Mouse (Mus musculus) c-Kit-negative CD71-positive TER-119-positive erythroid progenitor cells, embryonic 14.5 days (primary cell): ENCODE data around the gene Hoxd9.

ENCODE experiments used
- DNase-seq: peaks from one replicate; pipeline ENCODE4 v3.0.0-alpha.2; 2013; ENCODE audit warnings: low read depth, low spot score

Hoxd9 gene

DNA sequence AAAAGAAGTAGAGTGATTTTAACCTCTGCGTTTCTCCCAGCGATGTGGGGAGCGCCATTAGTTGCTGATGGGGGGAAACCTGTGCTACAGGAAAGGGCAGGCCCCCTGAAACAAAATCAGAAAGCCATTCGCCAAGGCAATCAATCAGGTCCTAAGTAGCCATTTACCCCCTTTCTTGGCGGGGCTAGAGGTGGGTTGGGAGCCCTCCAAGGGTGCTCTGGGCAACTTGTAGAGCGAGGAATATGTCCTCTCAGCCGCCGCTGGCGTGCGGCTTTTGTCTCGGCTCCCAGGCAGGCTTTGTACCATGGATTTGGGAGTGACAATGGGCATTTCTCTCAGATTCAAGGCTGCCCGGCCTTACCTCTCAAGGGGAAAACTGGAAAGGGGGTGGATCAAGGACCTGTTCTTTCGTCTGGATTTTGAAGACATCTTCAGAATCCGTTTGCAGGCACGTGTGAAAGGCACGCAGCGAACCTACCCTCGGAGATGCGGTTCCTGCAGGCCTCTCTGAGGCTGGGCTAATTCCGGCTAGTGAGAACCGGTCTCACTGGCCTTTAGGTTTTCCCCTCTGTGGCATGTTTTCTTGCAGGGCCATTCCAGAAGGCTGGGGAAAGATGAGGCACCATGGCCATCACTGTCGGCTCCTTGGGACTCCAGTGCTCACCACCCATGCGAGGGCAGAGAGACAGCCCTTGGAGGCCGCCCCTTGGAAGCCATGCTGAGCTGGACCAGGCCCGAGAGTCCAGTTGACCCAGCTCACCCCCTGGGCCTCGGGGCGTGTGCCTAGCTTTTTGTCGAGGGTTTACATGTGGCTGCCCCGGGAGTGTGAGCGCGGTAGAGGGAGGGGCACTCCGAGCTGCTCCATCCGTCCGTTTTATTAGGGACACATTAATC lies 838 bp upstream of the Hoxd9 start:
- no peak for DNase-seq

GRCm38 (mm10) chr2:74698201-74699052 lies 900 bp downstream of the Hoxd9 start:
- DNase-seq, result no peak

DNA sequence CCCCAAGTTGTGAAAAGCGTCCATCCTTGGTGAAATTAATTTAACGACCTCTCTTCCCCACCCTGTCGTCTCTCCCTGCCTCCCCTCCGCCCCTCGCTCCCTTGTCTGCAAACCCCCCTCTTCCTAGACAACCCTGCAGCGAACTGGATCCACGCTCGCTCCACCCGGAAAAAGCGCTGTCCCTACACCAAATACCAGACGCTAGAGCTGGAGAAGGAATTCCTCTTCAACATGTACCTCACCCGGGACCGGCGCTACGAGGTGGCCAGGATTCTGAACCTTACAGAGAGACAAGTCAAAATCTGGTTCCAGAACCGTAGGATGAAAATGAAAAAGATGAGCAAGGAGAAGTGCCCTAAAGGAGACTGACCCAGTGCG lies 1.5 kb downstream of the Hoxd9 start:
- no peak for DNase-seq

- no peak for DNase-seq
Observed at GRCm38 (mm10) chr2:74699664-74700545, 2.4 kb downstream of the Hoxd9 start.

DNA sequence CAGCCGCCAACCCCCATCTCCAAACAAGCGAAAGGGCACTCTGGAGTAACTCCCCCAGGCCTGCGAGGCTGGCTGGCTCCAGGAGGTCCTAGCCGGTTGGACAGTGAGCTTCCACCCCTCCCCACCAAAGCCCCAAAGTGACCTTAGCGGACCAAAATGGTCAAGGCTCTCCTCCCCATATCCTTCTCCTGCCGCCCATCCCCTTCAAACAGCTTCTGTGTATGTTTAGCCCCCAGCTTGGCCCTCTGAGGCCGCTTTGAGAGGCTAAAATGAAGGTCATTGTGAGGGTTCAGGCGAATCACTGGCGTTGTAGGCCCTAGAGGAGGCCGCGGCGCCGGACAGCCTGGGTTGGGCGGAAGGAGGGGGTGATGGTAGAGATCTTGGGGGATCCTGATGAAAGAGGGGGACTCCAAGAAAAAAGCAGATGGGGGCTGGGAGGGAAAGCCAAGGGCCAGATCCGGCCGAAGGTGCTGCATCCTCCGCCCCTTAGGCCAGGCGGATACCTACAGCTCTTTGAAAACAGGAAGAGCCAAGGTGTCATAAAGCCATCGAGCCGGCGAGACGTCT lies 3.1 kb downstream of the Hoxd9 start:
- DNase-seq, result no peak

- peak; percentile 17 for DNase-seq
Observed at GRCm38 (mm10) chr2:74701949-74702819, 4.7 kb downstream of the Hoxd9 start.

- DNase-seq, result no peak
Observed at GRCm38 (mm10) chr2:74702820-74703219, 5.3 kb downstream of the Hoxd9 start.

DNA sequence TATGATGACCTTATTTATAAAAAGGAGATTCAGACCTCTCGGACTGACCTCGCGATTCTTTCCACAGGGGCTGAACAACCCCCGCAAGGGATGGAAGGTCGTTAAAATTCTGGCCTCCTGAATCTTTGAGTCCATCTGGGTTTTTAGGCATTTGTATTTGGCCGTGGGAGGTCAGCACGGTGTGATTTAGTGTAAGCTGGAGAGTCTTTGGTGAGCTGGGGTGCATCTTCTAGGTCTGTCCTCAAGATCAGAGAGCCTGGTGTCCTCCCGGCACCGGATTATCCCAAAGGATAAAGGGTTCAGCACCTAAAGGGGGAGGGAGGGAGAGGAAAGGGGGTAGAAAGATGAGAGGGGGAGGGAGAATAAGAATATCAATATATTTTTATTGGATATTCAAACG lies 5.8 kb downstream of the Hoxd9 start:
- no peak for DNase-seq

GRCm38 (mm10) chr2:74703720-74704392 lies 6.3 kb downstream of the Hoxd9 start:
- no peak for DNase-seq

GRCm38 (mm10) chr2:74704393-74704998 lies 7.0 kb downstream of the Hoxd9 start, which contains the start of gene Hoxd8:
Gene Hoxd8 (plus strand): TSS chr2:74704615.
- DNase-seq, result no peak

DNA sequence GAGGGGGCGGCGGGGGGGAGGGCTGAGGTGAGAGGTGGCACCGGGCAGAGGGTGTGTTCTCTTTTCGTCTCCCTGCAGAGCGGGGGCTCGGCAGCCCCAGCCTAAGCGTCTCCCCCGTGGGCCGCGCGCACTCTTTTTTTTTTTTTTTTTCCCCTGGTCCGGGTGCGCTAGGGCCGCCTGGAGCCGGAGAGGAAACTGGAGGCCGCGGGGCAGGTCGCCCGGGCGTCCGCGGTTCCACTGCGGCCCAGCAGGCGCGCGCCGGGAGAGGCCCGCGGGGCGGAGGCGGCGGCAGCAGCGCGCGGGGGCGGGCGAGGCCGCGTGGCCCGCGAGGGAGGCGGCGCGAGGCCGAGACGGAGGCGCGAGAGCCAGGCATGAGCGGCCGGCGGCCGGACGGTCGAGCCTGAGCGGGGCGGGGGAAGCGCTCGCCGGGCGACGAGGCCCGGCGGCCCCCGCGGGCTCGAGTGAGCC lies 7.5 kb downstream of the Hoxd9 start:
- DNase-seq, result no peak

- no peak for DNase-seq
Observed at GRCm38 (mm10) chr2:74705467-74706089, 8.1 kb downstream of the Hoxd9 start.

GRCm38 (mm10) chr2:74706393-74706960 lies 8.9 kb downstream of the Hoxd9 start:
- no peak for DNase-seq

GRCm38 (mm10) chr2:74707599-74707998 lies 10.1 kb downstream of the Hoxd9 start:
- DNase-seq, result no peak

DNA sequence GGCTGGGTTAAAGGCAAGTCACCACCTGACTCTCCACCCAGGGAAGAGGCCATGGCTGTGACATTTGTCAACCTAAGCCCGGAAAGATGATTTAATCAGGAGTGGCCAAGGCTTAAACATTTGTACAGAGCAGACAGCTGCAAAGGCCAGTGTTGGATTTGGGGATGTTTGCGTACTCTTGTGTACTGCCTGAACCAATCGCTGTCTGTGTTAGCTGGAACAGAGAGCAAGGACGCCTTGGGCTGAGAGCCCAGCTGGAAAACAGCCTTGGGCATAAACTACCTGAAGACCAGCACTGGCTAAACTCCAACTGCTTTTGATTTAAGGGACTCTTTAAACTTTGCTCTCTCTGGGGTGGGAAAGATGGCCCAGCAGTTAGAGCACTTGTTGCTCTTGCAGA lies 11.1 kb downstream of the Hoxd9 start:
- DNase-seq, result no peak

GRCm38 (mm10) chr2:74709465-74710419 lies 12.2 kb downstream of the Hoxd9 start:
- DNase-seq, result no peak

- no peak for DNase-seq
Observed at GRCm38 (mm10) chr2:74710929-74711543, 13.5 kb downstream of the Hoxd9 start.
